Mouse (Mus musculus): ENCODE data around the gene Cdh4.

Cdh4 gene

DNA sequence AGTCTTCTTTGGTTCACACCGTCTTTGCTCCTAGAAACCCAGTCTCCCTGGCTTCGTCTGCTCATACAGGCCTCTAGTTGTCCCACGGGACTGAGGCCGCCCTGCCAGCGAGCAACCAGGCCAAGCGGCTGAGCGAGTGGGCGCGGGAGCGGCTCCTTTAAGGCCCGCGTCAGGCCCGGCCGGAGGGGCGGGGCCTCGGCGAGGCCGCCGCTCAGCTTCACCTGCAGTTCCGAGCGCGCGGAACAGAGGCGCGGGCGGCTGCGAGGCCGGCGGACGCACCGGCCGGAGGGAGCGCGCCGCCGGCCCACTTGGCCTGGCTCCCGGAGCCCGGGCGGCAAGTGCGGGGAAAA lies at the start of gene Cdh4:
Gene Cdh4 (plus strand): TSS at position 241 of the 350 bp plus-strand sequence.
- peak; percentile 85 to 94 for DNase-seq

- DNase-seq, result no peak
These were observed 46.8 kb upstream of the Cdh4 start for GRCm38 (mm10) chr2:179395442-179395841.

DNA sequence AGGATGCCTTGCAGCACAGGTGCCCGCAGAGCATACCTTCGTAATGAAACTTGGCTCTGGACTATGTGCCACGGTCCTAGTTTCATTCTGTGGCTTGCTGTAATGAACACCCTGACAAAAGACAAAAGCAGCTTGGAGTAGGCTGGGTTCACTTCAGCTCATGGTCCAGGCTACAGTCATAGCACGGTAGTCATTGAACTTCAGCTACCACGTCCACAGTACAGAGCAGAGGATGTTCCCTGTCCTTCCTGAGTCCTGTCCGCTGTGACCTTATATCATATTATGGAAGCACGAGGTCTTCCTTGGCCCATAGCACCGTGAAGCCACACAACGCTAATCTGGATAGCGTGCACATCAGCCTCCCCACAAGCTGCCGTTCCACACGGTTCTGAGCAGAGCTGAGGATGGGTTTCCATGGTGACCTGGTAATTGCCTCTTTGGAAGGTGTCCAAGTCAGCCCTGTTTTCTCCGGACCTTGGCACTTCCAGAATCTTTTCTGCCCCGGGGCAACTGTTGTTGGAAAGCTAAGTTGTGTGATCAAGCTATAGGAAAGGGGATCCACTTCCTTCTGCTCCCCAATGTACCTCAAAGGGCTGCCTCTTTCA lies 42.5 kb upstream of the Cdh4 start:
- peak in 1 of 2 experiments; percentile 3 for DNase-seq

DNA sequence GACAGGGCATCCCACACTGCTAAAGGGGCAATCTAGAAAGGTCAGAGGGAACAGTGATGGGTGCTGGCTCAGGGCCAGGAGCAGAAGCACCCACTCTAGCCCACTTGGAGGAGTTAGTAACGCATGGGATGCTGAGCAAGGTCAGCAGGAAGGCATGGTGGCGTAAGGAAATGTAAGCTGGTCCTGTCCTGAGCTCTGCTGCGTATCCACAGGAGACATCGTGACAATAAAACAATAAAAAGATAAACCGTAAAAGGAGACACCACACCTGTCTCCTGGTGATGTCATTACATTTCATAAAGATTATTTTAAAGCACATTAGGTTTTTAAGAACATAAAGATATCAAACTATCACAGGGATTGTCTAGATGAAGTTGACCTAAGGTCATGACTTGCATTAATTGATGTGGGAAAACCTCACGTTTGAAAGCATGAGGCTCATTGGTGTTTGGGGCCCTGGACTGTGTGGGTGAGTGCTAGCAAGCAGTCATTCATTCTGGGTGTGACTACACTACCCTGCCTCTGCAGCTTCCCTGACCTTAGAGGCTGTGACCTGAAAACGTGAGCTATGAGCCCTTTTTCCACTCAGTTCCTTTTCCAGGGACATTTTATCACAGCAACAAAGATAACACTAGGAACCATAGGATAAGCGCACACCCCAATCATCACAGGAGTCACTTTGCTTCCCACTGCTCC lies 31.2 kb upstream of the Cdh4 start:
- DNase-seq, result no peak

DNA sequence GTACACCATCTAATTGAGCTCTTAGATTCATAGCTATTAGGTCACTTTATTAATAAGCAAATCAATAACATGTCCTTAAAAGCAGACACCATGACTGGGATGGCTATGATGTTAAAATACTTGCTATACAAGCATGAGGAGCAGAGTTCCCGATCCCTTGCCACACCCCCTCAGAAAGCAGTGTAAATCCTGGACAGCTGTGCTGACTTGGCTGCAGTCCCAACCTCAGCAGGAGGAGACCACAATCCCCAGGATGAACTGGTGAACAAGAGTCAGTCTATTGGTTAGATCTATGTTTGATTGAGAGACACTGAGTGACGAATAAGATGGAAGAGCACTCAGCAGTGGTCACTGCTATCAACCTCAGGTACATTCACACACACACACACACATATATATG lies 29.3 kb upstream of the Cdh4 start:
- no peak for DNase-seq

DNA sequence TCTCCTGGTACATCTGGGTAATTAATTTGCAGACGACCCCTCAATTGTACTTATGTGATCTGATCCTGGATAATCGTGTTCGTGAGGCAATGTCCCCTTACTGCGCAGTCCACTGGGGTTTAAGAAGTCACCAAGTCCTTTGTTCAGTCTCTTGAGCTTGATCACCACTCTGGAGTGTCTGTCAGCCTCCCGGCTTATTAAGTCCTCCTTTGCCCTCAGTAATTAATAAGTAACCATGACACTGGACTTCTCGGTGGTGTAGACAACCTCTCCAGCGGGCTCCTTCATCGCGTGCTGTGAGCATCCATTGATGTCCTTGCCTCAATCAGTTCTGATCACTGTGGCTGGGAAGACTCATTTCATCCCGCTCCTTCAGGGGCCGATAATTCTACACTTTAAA lies 28.0 kb upstream of the Cdh4 start:
- DNase-seq, result no peak

DNA sequence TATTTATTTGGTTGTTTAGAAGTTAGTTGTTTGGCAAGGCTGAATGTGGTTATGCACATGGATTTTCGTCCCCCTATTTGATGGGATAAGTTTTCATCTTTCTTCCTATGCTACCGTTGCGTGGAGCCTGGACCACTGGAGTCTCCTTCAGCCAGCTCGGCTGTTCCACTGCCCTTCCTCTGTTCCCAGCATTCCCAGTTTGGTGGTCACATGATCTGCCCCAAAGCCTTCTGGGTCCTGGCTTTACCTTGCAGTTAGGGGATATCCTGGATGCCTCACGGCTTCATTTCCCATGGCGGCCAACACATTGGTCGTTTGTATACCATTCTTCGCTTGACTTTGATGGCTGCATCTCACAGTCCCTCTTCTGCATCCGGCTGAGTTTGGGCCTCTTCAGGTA lies 27.5 kb upstream of the Cdh4 start:
- DNase-seq, result no peak

GRCm38 (mm10) chr2:179415892-179416403 lies 26.3 kb upstream of the Cdh4 start:
- no peak for DNase-seq

DNA sequence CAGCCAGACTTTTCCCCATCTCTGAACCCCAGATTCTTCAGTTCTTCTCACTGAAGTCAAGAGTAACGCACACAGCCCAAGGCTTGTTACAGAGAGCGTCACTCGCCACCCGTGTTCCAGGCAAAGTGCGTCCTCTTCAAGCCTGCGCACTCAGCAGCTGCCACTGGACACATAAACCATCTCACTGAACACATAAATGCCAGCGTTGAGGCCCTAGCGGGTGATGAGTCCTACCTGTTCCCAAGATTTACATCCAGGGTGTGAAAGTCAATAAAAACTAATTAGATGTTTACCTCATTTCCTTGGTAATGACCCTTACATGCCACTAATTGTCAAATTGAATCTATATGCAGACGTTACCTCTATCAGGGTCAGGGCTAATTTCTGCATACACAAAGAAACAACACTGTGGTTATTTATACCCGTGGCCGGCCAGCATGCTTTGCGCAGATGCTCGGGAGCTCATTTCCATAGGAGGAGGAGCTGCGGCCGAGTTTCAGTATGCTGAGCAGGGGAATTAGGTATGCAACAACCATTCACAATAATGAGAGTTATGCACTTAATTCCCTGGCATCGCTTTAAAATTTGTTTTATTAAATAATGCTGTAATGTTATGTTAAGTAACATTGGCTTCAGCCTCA lies 25.5 kb upstream of the Cdh4 start:
- DNase-seq, result no peak

- no peak for DNase-seq
These were observed 16.6 kb upstream of the Cdh4 start for GRCm38 (mm10) chr2:179425602-179426001.

GRCm38 (mm10) chr2:179428889-179429288 lies 13.3 kb upstream of the Cdh4 start:
- no peak for DNase-seq

DNA sequence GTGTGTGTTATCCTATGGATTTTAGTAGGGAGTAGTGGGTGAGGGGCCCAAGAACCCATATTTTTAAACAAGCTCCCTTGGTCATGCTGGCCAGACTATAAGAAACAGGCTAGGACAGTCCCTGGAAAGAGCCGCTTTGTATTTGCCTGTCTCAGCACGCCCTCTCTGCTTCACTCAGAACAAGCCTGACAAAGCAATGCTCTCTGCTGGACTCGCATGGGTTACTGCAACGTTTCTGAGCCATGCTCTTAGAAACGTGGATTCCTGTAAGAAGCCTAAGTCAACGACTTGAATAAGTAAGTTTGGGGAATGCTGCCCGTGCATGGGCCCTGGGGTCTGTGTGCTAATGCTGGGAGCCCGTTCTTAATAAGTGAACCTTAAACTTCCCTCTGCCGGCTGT lies 2.1 kb upstream of the Cdh4 start:
- no peak for DNase-seq

- DNase-seq, result peak; percentile 17 to 34
These were observed 1.1 kb upstream of the Cdh4 start for GRCm38 (mm10) chr2:179441086-179441485.

GRCm38 (mm10) chr2:179441717-179442116 lies 514 bp upstream of the Cdh4 start:
- DNase-seq, result peak in 1 of 2 experiments; percentile 34

GRCm38 (mm10) chr2:179442541-179443225 lies 452 bp downstream of the Cdh4 start:
- peak; percentile 60 to 80 for DNase-seq

- DNase-seq, result peak in 1 of 2 experiments; percentile 32
These were observed 1.1 kb downstream of the Cdh4 start for GRCm38 (mm10) chr2:179443226-179443815.

- peak; percentile 52 to 57 for DNase-seq
These were observed 1.7 kb downstream of the Cdh4 start for GRCm38 (mm10) chr2:179443959-179444358.

DNA sequence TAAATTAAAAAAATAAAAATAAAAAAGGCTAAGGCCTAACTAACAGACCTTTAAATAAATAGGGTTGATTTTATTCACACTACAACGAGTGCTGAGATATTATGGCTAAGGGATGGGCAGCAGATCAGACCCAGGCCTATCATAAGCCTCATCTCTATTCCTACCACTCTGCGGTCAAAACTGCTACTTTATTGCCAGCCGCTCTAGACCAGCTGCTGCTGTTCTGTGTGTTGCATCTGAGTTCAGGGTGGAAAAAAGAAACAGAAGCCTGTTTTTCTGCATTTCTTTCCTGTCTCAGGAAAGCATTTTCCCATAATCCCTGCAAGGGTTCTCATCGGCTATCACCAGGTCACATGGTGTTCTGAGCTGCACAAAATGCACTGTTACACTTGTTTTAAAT lies 6.0 kb downstream of the Cdh4 start:
- DNase-seq, result no peak

DNA sequence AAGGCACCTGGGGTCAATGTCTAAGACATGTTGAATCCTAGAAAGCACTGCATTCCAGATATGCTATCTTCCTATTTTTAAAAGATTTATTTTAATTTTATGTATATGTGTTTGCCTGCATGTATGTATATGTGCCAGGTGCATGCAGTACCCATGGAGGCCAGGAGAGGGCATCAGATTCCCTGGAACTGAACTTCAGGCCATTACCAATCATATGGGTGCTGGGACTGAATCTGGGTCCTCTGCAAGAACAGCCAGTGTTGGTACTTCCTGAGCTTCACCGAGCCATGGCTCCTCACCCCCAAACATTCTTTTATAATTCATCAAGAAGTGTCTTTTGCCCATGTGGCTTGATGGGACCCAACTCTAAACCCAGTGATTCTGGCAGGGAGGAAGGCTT lies 6.8 kb downstream of the Cdh4 start:
- DNase-seq, result peak in 1 of 2 experiments; percentile 12

- DNase-seq, result peak; percentile 25 to 32
These were observed 17.0 kb downstream of the Cdh4 start for GRCm38 (mm10) chr2:179459196-179459595.

DNA sequence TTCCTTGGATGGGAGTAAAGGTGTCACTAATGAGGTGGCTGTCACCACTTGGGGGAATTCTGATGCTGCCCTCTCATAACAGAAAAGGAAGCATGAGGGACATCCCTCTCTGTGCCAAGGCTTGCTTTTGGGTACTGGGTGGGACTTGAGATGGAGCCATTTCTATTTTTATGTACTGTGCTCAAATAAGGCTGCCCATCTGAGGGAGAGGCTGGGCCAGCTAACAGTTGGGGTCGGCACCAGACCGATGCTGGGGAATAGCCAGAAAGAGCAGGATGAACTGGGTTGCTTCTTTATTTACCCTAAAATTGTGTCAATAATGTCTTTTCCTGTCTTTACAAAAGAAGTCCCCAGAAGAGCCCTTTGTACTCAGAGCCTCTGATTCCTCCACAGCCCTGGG lies 17.4 kb downstream of the Cdh4 start:
- peak; percentile 14 to 16 for DNase-seq

GRCm38 (mm10) chr2:179463514-179463913 lies 21.3 kb downstream of the Cdh4 start:
- no peak for DNase-seq

DNA sequence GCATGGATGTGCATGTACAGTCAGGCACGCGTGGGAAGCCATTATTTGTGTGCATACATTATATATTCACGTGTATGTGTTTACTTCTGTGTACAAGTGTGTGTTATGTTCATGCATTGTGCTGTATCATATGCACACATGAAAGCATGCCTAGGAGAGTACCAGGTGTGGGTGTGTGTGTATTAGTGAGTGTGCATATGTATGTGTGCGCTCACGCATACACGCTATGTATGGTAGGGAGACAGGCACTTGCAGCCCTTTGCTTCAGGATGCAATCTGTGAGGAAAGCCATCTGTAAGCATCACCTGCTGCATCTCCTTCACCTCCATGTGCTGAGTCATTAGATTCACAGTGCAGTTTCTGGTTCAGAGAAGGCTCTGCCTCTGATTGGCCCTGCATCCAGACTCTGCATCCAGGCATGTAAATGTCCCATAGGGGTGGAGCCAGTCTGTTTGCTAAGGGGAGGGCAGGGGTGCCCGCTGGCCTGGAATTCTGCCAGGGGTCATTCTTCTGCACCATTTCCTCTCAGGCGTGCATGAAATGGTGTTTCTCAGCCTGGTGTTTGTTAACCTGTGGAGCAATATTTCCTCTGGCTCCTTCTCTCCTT lies 25.7 kb downstream of the Cdh4 start:
- DNase-seq, result no peak
